Mouse (Mus musculus): ENCODE data around the gene Bcar3. TPM values are rescaled to one million over a fixed set of nuclear protein-coding genes. Genes with fewer than 3 reads are reported as not detected.

The Bcar3 gene
- polyA plus RNA-seq, 1 experiment, result 19.4 TPM

DNA sequence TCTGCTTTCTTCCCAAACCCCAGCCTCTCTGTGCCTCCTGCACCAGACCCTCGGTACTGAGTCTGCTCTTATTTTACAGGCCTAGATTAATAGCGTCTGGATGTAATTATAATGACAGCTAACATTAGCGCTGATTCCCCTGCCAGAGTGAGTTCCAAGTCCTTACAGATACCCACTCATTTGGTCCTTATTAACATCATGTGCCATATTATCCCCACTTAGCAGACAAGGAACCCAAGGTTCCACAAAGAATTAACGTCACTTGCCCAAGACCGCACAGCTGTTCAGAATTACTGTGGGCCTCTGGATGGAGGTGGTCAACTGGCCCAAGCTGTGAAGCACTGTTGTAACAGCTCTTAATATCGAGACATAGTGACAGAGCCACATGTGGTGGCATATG is 205.7 kb downstream of the Bcar3 start:
- no peak for DNase-seq (ENCODE audit: extremely low spot score in 1 of 2, low spot score in 1 of 2)

DNA sequence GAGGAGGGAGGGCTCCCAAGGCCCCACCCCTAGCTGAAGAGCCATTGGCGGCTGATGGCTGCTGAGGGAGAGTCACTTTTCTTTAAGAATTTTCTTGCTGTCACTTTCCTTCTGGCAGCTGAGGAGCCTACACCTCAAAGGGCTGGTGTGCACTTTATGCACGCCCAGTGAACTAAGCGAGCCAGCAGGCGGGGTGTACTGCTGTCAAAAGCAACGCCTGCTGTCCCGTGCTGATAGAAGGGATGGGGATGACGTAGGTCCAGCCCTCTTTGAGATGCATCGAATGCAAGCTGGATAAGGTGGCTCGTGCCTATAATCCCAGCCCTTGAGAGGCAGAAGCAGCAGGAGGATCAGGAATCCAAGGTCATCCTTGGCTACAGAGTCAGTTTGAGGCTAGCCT is 207.0 kb downstream of the Bcar3 start:
- DNase-seq (ENCODE audit: extremely low spot score in 1 of 2, low spot score in 1 of 2), result no peak

DNA sequence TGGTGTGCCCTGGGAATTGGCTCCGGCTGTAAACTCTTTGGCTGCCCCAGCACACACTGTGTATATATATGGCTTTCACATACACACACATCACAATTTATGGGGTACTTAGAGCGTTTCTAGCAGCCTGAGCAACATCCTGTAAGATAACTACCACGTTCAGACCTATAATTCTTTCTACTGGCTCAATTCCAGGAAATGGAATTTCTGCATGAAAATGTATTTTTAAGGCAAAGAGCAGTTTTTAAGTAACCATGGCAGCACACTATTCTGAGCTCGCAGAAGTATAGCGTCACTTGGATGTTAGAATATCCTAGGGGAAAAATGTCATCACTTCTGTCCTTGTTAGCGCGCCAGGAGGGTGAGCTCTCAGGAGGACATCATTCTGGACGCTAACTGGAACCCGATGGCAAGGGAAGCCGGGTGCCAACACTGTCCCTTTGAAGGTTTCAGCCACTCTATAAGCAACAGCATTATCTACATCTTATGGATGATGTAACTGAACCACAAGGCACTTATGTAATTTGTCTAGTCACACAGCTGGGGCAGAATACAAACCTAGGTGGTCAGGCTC is 212.5 kb downstream of the Bcar3 start:
- DNase-seq (ENCODE audit: extremely low spot score in 1 of 2, low spot score in 1 of 2), result peak; percentile 51 to 78

DNA sequence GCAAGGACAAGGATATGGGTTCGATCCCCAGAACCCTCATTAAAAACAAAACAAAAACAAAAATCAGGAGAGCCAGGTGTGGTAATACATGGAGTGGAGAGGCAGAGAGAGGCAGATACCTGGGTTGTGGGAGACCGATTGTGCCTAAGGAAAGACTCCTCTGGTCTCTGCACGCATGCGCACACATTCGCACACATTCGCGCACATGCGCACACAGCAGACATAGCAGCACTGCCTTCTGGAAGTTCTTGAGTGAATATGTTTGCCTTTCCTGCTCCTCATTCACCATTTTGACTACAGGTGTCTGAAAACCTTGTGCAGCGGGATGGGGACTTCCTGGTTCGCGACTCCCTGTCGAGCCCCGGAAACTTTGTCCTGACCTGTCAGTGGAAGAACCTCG is 213.9 kb downstream of the Bcar3 start:
- DNase-seq (ENCODE audit: extremely low spot score in 1 of 2, low spot score in 1 of 2), result no peak

DNA sequence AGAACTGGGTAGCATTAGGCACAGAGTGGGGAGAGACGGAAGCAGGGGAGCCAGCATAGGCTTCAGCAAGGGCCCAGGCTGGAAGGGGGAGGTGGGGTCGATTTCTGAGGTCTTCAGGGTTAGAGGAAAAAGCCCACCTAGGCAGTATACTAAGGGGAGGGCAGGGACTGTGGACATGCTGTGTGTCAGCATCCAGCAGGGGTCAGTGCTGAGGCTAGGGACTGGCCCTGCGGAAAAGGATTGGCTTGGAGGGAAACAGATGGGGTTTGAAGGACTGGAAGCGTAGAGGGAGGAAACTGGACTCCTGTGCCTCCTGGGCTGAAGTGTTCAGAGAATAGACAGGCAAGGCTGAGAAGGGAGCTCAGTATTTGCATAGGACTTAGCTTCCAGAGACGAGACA is 215.1 kb downstream of the Bcar3 start:
- DNase-seq (ENCODE audit: extremely low spot score in 1 of 2, low spot score in 1 of 2), result peak in 1 of 2 experiments; percentile 63

DNA sequence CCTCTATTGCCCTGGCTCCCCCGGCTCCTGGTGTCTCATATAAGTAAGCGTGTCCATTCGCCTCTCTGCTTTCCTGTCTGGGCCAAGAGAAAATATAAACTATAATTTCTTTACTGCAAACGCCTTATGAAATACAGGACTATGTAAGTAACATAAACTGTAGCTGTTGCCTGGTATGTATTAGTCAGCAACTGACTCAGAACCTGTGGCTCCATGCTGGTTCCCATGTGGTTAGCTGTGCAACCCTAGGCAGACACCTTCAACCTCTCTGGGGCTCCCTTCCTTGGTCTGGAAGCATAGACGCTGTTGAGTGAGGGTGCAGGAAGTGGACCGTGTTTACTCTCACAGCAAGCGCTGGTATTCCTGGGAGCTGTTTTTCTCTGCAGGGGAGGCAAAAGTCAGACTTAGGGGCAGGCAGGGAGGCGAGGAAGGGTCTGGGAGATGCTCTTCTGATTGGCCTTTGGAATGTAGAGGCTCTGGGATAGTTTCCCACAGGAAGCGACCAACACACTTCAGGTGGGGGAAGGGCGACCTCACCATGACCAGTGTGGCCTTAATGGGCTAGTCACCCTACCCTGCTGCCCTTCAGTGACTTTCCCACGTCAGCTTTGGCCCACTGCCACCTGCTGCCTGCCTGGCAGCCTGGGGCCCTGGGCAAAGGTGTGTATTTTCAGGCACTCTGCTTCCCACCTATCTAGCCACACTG is 215.8 kb downstream of the Bcar3 start:
- DNase-seq (ENCODE audit: extremely low spot score in 1 of 2, low spot score in 1 of 2), result no peak

DNA sequence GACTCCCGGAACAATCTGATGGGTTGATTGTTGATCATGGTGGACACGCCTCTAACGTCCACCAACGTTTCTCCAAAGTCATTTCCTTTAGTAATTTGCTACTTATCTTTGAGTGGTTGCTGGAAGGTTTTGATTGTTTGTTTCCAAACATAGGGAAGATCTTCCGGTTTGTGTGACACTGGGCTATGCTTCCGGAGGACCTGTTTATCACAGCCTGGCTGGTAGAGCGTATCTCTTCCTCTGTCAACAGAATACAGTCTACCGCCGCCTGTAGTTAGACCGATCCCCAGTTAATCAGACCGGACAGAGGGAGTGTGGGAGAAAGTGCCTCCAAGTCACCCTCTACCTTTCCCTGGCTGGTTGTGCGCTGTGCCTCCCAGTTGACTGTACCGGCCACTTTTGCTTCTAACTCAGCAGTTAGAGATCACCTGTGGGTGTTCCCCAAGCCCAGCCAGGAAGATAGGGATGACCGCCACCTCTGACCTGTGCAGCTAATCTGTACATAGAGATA is 216.4 kb downstream of the Bcar3 start:
- no peak for DNase-seq (ENCODE audit: extremely low spot score in 1 of 2, low spot score in 1 of 2)

DNA sequence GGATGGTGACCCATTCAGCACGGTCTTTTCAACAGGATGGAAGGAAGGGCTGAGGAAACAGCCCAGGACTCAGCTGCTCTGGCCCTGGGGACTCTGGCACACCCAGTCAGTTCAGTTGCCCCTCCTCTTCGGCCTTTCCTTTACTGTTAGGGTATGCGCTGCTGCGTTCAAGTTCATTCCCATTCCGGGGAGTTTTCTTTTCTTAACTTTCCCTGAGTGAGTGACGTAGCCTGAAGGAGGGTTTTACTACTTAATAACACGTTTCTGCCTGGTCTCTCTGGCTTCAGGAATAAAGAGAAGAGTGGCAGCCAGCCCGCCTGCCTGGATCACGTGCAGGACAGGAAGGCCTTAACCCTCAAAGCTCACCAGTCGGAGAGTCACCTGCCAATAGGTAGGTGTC is 217.0 kb downstream of the Bcar3 start:
- no peak for DNase-seq (ENCODE audit: extremely low spot score in 1 of 2, low spot score in 1 of 2)

DNA sequence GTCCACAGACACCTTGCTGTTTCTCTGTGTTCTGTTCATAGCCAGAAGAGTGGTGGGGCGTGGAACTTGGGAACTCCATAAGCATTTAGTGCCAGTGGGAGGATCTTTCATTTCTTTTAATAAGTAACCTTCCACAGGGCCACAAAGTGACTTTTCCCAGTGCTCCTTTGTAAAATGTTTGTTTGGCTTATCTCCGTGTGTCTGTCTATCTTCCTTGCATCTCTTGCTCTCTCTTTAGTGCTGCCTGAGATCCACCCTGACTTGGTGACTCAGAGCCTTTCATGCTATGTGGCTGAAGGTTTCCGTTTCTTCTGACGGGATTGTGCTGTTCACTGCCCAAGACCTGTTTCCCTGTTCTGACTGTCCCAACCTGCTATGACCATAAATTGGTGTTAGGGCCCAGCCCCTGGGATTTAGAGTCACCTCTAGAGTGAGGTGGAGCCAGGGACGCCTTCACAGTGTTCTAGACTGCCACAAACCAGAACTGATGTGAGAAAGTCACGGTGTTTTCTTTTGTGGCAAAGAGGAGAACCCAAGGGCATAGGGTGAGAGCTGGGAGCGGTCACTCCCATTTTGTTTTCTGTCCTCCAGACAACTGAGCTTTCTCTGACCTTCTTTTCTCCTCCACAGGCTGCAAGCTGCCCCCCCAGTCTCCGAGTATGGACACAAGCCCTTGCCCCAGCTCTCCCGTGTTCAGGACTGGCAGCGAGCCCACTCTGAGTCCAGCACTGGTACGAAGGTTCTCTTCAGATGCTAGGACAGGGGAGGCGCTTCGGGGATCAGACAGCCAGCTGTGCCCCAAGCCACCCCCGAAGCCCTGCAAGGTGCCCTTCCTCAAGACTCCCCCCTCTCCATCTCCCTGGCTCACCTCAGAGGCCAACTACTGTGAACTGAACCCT is 218.0 kb downstream of the Bcar3 start:
- DNase-seq (ENCODE audit: extremely low spot score in 1 of 2, low spot score in 1 of 2), result no peak

DNA sequence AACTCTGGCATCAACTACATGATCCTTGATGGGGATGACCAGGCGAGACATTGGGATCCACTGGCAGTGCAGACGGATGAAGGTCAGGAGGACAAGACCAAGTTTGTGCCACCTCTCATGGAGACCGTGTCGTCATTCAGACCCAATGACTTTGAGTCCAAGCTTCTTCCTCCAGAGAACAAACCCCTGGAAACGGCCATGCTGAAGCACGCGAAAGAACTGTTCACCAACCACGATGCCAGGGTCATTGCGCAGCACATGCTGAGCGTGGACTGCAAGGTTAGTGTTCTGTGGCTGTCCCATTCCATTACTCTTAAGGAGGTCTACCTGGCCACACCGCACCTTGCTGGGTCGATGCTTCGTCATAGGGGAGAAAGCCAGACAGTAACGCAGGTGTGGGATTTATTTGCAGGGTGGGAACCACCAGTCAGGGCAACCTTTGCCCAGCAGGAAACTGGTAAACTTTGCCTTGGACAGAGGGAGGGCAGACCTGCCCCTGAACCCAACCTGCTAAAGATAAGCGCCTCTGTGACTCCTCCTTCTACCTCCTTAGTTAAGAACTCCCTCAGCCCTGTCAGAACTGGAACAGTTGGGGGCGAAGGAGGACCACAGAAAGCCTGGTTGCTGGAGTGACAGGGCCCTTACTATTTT is 218.9 kb downstream of the Bcar3 start:
- DNase-seq (ENCODE audit: extremely low spot score in 1 of 2, low spot score in 1 of 2), result no peak

DNA sequence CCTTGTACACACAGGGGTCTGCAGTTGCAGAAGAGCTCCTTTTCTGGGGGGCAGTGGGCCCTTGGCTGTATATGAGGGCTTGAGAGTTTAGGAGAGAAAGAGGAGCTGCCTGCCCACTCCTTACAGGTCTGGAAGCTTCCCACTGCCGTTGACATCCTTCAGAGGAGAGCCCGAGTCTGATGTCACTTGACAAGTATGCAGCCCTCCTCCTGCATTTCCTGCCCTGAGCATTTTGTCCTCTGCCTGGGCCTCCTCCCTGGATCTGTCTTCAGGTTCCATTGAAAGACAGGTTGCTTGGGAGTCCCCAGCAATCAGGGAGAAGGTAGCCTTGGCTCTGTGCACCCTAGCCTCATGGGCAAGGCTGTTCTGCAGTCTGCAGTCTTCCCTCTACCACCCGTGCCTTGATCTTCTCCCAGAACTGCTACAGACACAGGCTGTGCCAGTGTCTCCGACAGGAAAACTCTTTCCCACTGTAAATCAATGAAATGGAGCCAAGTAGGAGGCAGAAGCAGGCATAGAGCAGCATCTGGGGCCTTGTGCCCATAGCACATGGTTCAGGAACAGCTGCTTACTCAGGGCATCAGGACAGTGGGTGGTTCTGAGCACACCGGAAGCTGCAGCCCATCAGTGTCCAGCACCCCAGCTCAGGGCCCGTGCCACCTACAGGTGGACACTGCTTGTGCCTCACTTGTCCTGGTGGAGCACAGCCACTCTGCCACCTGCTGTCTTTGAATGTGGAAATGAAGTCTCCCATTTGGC is 221.8 kb downstream of the Bcar3 start:
- no peak for DNase-seq (ENCODE audit: extremely low spot score in 1 of 2, low spot score in 1 of 2)

DNA sequence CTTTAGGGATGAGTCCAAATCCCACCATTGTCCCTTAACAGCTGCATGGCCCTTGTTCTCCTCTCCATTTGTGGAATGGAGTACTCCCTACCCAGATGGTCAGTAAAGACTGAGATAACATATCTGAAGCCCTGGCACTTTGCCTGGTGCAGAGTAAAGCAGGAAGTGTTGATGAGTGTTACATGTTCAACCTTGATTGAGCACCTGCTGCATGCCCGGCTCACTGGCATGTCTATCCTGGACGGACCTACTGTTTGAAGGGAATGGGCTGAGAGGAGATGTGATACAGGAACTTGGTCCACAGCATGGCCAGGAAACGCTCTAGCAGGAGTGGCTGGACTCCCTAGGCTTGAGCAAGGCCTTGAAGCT is 222.4 kb downstream of the Bcar3 start:
- no peak for DNase-seq (ENCODE audit: extremely low spot score in 1 of 2, low spot score in 1 of 2)

DNA sequence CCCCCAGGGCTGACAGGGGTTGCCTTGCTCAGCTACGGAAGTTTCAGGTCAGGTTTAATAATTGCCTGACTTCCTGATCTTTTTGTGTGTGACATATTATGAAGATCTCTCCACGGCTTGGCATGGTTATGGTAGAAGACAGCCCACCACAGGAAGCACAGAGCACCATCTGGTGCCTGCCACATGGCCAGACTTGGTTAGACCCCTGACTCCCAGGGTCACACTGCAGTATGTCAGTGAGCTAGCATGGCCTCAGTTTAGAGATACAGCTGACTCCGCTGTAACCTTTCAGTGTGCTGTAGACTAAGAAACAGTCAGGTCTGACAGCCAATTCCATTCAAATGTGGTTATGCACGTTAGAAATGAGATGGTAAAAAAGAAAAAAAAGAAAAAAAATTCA is 223.8 kb downstream of the Bcar3 start:
- DNase-seq (ENCODE audit: extremely low spot score in 1 of 2, low spot score in 1 of 2), result no peak

DNA sequence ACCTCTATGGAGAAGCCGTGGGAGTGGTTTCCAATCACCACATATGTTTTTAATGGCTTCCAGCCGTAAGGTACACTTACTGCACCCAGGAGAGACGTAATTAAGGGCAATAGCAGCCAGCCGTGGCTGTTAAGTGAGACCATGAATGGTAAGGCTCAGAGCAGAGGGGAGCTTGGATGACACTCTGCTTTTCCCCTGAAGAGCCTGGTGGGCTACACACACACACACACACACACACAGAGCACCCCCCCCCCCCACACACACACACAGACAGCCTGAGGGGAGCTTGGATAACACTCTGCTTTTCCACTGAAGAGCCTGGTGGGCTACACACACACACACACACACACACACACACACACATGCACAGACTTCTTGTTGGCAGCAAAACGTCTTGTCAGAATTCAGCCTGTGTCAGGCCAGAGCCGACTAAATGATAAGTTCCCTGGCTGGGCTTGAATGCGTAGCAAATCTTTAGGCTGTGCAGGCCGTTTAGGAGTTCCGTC is 224.3 kb downstream of the Bcar3 start:
- DNase-seq (ENCODE audit: extremely low spot score in 1 of 2, low spot score in 1 of 2), result no peak

DNA sequence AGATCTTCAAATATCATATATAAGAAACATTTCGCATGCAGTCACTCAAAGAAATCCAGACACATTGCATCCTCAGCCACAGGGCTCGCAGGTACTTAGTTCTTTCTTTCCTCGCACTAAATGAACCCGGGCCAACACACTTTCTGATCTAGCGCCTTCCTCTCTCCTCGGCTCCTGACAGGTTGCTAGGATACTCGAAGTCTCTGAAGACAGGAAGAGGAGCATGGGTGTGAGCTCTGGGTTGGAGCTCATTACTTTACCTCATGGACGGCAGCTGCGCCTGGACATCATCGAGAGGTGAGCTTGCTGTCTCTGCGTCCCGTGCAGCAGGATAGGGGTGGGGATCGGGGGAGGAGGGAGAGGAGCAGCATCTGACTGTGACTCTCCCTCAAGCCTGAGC is 225.1 kb downstream of the Bcar3 start:
- no peak for DNase-seq (ENCODE audit: extremely low spot score in 1 of 2, low spot score in 1 of 2)

DNA sequence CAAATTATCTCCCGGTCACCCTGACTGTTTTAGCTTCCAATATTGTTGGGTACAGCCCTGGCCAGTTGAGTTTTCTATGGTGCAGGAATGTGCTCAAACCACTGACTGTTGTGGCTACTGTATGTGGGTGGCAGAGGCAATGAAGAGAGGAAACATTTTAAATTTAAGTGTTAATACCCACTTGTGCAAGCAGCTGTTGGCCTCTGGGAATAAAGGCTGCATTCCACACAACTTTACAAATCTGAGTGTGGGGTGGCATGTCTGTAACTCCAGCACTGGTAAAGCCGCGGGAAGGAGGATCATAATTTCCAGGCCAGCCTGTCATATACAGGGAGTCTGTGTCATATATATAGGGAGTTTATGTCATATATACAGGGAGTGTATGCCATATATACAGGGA is 226.4 kb downstream of the Bcar3 start:
- no peak for DNase-seq (ENCODE audit: extremely low spot score in 1 of 2, low spot score in 1 of 2)

DNA sequence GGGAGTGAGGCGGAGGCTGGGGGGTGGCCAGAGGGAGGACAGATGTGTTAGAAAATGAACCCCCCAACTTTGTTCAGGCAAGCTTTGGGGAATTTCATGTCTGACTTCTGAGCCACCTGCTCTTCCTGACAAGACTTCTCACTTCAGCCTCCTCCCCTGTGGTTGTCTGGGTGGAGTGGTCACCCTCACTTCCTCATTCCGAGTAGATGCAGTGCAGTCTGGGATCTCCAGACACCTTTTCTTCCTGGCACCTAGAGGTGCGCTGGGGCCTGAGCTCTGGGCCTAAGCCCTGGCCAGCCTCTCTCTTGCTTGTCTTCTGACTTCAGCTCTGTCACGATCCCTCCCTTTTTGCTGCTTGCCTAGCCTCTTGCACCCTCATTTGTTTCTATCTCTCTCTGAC is 226.9 kb downstream of the Bcar3 start:
- no peak for DNase-seq (ENCODE audit: extremely low spot score in 1 of 2, low spot score in 1 of 2)

DNA sequence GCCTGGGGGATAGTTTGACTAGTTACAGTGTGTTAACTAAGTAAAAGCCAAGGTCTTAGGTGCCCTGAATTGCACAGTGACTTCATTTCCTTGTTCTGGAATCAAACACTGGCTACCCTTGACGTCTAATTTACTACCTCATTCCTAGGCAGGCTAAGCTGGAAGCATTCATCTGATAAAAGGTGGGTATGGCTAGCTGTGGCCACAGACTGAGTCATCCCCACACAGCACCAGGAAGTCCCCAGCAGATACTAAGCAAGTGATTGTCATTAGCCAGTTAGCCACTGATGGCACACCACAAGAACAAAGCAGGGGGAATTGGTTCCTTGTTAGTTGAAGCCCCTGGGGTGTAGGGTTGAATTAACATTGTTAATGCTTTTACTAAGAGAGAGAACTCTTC is 227.4 kb downstream of the Bcar3 start:
- no peak for DNase-seq (ENCODE audit: extremely low spot score in 1 of 2, low spot score in 1 of 2)

DNA sequence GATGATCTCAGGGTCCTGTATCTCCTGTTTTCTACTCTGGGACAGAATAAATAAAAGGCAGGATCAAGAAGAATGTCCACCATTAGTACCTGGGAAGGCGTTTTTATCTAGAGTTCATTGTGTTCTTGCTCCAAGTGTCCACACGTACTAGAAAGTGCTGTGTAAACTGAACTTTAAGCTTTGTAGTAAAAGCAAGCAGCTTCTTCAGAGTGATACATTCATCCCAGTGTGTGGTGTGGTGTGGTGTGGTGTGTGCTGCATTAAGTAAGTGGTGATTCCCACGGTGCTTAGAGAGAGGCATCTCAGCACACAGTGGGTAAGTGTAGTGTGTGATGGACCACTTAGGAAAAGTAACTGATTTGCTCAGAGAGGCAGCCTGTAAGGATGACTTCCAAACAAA is 234.5 kb downstream of the Bcar3 start:
- no peak for DNase-seq (ENCODE audit: extremely low spot score in 1 of 2, low spot score in 1 of 2)
